Mouse (Mus musculus) retina, embryonic 14.5 days (tissue): ENCODE results near the gene Slit3.

Experiments
- DNase-seq: peaks from one replicate; pipeline ENCODE4 v3.0.0-alpha.2; 2015; ENCODE audit warnings: low spot score

Gene Slit3

DNA sequence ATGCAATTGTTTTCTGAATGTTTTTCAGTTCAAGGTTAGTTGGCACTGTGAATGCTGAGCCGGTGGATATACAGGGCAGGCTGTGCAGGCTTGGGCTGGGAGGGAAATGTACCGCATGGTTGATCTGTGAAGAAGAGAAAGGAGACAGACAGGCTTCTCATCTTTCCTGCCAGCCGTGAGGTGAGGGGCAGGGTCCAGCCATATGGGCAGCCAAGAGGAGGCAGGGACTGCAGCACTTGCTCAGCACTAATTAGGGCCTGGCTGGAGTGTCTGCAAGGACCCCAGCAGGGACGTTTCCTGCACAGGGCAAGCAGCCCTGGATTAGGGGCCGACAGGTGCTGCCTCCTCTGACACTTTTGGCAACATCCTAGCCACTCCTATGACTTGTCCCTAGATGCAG is 184.1 kb downstream of the Slit3 start:
- DNase-seq: no peak

DNA sequence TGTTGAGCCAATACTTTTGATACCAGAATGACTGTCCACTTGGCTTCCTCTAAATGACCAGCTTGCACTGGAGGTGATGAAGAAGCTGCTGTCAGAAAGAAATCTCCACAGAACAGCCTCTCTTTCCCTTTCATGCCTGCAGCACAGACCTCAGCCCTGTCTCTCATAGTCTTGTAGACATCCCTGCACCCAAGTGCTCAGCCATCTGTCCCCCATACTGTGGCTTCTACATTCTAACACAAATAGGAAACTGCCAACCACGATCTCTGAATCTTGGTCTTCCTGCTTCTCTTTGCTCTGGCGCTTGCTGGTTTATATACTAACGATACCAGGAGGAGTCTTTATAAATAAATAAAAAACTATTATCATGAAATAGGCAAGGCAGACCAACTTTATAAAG is 184.9 kb downstream of the Slit3 start:
- DNase-seq: no peak

DNA sequence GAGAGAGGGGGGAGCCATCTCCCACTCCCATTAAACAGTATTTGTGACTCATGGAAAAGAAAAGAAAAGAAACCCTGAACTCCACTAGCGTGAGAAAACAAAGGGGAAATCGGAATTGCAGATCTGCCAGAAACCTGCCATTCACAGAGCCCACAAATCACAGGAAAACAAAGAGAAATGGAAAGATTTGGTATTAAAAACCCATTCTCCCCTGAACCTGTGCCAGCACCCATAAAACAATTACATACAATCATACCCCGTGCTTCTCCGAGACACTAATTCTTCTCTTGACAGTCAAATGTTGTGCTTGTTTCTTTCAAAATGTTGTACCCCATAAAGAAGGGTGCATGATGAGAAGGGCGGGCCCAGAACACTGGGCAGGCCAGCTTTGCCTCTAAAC is 185.9 kb downstream of the Slit3 start:
- no peak for DNase-seq

DNA sequence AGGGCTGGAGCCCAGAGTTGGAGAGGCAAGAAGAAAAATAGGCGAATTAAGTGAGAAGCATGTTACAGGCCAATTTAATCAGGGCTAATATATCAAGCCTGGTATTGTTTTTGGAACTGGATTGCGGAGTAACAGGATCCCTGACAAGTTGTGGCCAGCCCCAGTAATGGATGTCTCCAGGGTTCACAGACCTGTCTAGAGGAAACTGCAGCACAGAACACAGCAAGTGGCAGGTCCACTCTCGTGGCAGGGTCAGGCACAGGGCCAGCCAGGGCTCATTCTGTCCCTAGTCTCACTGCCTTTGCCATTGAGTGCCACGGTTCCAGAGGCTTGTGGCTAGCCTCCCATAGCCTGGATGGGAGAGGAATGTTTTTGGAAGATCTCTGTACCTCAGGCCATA is 187.0 kb downstream of the Slit3 start:
- no peak for DNase-seq

DNA sequence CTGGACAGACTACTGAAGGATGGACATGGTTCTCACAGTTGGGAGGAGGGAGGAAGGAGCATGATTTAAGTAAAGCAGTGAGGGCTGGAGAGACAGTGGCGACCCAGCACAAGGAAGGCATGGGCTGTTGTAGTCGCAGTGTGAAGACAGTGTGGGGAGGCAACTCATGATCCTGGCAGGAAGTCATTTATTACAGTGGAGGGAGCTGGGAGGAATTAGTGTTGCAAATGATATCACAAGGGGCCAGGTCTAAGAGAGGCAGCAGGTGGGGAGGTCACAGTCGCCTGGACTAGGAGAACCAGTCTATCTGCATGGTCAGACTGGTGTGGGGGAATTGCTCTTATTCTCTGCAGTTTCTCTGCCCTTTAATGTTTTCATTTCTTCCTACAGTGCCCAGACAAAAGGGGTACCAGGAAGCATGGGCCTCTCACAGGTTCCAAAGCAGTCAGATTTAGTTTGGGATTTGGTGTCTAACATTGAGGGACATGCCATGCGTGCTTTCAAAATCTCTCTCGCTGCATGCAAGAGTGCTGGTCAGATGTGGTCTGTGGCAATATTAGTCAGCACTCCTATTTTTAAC is 194.5 kb downstream of the Slit3 start:
- DNase-seq: no peak

DNA sequence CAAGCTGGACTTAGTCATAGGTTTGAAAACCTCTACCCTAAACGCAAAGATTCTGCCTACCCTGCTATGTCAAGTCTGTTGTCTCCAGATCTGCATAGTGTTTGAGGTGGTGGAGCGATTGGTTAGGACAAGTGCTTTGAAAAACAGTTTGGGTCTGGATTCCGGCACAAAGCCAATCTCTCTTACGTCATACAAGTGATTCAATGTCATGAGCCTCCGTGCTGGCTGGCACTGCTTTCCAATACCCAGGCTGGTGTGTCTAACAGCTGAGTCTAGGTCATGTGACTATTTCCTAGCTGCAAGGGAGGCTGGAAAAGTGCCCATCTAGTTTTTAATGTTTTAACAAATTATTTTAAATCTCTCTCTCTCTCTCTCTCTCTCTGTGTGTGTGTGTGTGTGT is 196.2 kb downstream of the Slit3 start:
- DNase-seq: no peak

DNA sequence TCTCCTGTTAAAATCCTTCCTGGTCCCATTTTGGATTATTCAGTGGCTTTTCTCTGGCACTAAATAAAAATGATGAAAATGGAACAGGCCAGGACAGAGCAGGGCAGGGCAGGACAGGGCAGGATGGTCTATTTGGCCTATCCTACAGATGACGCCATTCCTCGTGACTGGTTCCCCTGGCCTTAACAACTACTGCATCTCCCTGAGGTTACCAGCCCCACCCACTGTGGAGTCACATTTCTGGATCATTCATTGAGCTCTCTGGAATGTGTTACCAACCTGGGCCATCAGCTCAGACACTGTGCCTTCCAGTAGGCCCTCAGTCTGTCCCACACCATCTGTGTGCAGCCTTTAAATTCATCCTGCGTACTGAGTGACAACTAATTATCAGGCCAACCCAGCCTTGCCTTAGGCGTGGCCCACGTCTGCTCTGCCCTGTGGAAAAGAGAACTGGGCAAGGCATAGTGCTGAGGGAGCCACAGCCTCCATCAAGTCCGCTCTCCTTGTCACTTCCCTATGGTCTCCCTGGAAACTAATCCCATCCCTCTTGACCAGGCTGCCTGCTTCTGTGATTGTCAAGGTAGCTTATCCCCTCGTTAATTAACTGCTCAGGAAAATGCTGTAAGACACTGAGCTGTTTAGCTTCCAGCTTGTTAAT is 196.9 kb downstream of the Slit3 start:
- DNase-seq: peak; percentile 72

DNA sequence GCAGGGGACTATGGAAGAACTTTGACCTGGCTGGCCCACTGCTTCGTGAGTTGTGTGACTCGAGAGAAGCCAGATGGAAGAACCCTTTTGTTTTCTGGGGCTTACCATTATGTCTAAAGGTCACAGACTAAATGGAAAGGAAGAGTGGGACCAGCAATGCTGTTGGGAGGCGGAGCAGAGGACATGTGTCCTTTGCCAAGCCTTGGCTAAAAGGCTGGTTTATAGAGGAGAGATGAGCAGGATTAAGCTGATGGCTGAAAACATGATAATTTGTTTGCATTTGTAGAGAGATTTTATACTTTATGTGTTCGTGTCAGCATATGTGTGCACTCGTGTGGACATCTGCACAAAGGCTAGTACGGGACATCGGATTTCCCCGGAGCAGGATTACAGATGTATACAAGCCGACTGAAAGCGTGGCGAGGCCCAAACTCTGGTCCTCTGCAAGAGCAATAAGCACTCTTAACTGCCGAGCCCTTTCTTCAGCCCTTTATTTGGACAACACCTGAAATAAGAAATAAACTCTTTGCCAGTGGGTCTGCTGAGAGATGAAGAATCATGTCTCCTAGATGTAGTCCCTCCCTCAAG is 197.5 kb downstream of the Slit3 start:
- no peak for DNase-seq

DNA sequence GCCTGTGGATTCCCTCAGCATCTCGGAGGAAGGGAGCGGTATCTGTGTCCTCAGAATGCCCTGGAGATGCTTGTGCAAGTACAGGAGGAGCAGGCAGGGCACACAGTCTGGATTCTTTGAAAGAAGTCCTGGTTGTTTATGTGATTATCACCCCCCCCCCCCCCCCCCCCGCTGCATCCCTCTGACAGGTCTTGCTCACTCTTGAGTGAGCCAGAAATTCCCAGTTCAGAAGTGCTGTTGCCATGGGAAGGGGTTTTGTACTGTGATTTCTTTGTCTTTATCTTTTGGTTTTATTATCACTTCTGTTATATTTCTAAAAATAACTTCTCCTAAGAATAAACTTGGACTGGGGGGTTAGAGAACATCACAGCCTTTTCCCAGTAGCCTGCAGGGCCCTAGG is 199.5 kb downstream of the Slit3 start:
- no peak for DNase-seq

DNA sequence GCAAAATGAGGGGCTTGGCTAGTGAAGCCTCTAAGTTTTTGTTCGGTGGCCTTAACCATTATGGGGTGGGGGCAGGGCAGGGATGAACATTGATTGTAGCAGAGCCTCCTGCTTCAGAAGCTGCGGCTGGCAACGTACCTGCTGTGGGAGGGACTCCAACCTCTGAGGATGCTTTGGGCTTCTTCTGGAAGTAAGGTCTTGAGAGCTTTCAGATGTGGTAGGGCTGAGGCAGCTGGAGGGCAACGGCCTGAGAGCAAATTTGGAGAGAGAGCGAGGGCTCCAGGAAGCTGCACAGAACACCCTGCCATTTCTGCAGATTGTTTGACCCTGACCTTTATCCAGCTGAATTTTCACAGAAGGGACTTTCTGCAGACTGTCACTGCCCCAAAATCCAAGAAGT is 203.4 kb downstream of the Slit3 start:
- no peak for DNase-seq

DNA sequence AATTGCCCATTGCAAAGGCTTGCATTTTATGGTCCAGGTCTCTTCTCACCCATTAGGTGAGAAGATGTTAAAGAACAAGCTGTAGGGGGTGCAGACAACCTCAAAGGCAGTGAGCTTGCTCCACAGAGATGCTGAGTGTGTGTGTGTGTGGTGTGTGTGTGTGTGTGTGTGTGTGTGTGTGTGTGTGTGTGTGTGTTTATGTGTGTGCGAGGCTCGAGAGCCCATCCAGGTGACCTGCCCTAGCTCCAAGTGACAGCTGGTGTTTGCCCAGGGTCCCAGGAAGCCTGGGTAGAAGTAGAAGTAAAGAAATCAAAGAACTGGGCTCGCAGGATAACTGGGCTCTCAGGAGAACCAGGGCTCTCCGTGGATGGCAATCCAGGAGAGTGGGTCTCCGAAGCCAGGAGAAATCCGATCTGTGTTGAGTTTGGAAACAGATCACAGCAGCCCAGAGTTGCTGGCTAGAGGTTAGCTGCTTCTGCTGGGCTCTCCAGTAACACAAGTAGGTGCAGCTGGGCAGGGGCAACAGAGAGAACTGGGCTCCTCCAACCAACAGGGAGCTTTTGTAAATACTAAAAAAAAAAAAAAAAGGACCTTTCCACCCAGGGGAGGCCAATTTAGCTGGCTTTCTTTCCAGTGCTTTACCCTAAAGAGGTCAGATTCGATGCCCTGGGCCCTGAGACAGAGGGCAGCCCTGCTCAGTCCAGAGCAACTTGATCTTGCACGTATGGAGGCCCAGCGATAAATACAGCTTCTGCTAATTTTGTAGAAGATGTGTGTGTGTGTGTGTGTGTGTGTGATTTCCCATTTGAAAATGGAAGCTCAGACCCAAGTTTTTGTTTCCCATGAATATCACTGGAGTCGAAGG is 204.3 kb downstream of the Slit3 start:
- no peak for DNase-seq

DNA sequence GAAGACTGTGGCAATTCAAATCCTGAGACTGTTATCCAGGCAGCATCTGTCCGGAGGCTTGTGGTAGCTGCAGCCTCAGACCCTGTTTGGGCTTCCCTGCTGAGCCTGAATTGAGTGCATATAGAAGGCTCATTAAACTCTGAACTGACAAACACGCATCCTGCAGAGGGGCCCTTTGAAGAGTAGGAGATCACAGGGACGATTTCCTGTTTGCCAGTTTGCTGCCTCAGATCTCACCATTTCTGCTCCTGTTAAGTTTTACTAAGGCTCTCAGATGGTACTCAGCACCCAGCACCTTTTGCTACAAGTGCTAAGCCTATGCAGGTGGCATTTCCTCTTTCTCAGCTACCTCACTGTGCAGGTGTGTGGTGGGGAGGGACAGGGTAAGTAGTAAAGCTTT is 205.3 kb downstream of the Slit3 start:
- DNase-seq: peak; percentile 27

DNA sequence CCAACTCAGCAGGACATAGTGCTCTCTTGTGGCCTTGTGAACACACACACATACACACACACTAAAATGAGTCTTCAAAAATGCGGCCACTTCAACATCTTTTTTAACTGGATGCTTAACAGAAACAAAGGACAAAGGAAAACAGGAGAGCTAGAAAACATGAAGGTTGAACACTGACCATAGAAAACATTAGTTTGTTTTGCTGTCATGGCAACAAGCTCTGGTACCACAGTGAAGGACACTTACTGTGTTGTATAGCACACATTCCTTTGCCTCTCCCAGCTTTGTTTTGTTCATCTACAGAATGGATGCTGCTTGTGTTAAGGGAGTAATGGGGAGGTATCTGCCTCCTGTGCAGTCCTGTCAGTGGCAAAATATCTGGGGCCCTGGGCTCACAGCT is 206.9 kb downstream of the Slit3 start:
- no peak for DNase-seq

DNA sequence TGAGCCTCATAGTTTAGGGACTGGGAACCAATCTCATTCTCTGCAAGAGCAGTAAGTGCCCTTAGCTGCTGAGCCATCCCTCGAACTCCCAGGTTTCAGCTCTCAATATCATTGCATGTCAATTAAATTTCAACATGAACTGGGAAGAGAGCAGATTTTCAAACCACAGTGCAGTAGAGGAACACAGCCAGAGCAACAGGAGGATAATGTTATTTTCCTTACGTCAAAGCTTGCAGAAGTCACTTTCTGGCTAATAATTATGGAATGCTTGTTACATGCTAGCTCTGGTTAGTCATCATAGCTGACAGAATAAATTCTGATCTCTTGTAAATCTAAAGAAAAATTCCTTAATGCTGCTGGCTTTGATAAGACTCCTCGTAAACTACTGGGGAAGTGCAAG is 210.5 kb downstream of the Slit3 start:
- DNase-seq: no peak

DNA sequence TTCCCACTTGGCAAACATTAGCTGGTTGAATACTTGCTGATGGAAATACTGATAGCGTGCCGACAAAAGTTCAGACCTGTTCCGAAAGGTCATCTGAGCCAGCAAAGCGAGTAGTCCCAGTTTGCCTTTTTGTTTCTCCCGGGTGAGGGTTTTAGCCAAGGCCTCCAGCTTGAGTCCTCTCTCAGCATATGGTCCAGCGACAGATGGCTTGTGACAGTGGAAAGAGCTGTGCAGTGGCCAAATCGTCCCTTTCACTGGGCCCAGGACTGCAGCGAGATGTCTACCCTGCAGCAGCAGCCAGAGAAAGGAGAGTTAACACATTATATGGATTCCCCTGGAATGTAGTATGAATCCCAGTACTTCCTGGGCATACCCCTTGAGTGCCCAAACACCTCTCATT is 215.5 kb downstream of the Slit3 start:
- DNase-seq: no peak

DNA sequence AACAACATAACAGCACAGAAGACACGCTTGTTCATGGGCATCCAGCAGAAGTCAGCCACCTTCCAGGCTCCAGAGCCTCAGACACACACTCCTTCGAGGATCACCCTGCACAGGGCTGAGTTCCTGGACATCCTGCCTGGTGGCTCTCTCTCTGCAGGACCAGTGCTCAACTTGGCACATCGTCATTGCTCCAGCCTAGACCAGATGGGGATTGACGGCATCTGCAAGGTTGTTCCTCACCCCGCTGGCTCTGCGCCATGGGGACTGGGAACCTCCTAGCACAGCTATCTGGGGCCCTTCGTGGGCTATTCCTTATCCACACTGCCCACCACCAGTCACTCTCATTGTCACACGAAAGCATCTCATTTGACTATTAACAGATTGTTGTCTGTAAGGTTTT is 216.5 kb downstream of the Slit3 start:
- no peak for DNase-seq

DNA sequence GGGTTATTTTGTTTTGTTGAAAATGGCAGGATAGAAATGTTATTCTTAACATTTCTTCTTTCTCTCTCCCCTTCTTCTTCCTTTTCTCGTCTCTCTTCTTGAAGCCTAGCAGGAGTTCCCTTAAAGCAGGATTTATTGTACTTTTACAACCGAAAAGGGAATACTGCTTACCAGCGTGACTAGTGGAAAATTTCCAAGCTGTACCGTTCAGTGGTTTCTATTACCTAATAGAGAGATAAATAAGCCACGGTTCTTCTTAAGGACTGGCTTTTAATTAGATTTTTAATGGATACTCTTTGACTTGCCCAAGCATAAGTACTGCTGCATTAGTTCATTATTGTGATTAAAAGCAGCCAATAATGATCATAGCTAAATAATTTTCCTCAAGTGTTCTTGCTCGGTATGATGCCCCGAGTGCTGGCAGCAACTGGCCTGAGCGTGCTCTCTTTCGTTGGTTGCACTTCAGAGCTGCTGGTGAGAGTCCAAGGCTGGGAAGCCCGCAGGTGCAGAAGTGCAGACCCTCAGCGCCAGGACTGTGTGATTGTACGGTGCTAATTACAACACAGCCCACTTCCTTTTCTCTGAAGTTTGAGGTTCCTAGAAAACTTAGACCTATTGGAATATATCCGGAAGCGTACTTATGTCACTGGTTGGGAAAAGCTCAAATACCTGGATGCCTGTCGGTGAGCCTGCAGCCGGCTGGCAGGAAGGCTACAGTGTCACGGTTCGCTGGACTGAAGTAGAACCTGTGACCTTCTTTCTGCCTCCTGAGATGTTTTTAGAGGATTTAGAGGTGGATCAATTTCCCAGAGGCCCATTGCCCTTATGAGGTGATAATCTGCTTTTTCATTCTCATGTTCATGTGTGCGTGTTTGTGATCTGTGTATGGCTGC is 217.1 kb downstream of the Slit3 start:
- no peak for DNase-seq

DNA sequence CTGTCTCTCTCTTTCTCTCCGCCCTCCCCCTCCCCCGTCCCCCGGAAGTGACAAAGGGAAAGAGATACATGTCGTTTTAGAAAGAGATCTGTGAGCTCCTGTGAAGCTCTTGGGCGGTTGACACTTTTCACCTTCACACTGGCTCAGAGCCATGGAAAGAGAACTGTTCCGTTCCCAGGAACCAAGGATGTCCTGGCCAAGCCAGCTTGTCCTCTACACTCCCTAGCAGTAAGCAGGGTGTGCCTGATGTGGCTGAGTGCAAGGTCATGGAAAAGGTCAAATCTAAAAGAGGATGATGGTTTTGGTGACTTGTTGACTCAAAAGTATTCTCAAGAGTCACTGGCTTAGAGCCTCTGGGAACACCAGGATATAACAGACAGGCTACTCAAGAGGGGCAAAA is 219.7 kb downstream of the Slit3 start:
- DNase-seq: no peak

DNA sequence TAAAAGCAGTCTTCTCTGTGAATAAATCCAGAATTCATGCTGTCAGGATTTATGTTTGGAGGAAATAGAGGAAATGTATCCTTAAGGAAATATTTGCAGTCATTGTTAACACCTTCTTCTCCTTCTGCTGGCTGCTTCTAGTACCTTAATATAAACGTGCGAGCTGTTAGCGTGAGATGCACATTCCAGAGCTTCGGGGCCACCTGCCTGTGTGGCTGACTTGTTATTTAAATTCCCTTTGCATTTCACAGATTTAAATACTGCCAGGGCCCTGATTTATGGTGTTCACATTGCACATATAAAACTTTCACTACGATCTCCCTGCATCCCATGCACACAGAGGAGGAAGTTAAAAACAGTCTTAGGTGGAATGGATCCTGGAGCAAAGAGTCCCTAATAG is 221.5 kb downstream of the Slit3 start:
- no peak for DNase-seq

DNA sequence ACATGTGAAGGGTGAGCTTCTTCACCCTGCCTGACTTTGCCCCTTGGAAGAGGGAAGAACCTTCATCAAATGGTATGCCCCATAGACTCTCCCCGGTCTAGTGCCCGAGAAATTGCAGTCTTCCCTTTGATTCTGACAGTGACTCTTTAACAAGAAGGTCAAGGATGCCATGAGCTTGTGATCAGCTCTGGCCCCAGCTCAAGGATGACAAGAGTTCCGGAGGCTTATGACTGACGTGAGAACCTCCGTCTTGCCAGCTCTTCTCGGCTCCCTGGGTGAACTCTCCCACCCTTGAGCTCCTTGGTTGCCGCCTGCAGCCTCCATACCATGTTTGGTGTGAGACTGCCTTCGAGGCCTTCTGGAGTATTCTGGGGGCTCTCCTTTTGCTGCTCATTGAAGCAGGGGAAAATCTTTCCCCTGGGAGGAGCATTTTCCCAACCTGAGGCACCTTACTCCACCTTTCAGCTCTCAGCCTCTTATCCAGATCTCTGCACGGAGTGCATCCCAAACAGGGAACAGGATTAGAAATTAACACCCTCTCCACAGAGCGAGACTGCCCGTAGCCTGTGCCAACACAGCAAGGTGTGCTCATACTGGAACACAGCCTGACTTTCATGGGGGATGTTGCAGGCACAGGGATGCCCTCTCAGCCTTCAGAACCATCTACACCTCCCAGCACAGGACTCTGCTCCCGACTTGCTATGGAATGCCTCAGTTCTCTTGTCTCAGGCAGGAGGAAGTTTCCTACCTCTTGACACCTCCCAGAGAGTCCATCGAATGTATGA is 224.9 kb downstream of the Slit3 start:
- no peak for DNase-seq

DNA sequence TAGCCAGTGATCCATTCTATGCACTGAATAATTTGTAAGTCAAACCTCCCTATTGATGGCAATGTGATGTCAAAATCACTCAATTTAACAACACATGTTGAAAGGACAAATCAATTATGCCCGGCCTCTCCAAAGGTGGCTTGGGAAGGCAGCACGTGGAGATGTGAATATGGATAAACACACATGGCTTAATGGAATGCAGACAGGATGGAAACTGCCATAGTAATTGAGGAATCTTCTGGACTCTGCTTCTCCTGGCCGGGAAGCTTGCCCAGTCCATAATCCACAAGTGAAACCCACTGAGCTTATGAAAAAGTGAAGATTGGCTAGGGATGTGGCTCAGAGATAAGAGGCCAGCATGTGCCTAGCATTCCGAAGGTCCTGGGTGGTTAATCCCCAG is 227.1 kb downstream of the Slit3 start:
- no peak for DNase-seq
